Mouse (Mus musculus) ES-E14 (cell line): ENCODE measurements around the gene Grk5.

ENCODE experiments used
- CHD2 ChIP-seq: IDR thresholded peaks from 2 replicates; pipeline ENCODE4 v1.6.1; 2014; ENCODE audit warnings: mild to moderate bottlenecking, low read depth, low read length, inconsistent platforms
- HCFC1 ChIP-seq: IDR thresholded peaks from 2 replicates; pipeline ENCODE4 v1.6.1; 2012; ENCODE audit warnings: low read length, inconsistent platforms, borderline replicate concordance; ENCODE audit not compliant: insufficient read depth
- MAFK ChIP-seq: IDR thresholded peaks from 2 replicates; pipeline ENCODE4 v1.6.1; 2014; ENCODE audit warnings: mild to moderate bottlenecking, low read depth, low read length, inconsistent platforms; ENCODE audit not compliant: insufficient read depth

DNA sequence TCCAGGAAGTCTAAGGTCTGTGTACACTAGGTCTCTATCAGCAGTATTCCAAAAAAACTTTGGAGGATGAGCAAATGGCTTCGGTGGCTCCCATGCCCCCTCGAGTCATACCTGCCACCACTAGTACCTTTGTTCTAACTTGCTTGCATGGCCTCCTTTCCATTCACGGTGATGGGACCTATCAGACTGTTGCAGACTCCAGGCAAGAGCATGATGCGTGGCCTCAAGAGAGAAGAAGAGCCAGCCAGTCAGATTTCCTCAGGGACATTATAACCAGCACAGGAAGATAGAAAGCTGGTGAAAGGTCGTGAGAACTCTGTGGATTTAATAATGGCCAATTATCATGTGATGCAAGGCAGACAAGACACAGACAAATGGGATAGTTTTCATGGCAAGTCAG is 91.8 kb downstream of the Grk5 start:
- no peak for TF ChIP-seq CHD2
- no peak for TF ChIP-seq MAFK
- no peak for TF ChIP-seq HCFC1
